Mouse (Mus musculus): Measurements from ENCODE around the gene Ppm1l. TPM values are rescaled to one million over a fixed set of nuclear protein-coding genes. Genes with fewer than 3 reads are reported as not detected.

Gene Ppm1l
- total and polyA plus RNA-seq, 3 experiments: not detected

DNA sequence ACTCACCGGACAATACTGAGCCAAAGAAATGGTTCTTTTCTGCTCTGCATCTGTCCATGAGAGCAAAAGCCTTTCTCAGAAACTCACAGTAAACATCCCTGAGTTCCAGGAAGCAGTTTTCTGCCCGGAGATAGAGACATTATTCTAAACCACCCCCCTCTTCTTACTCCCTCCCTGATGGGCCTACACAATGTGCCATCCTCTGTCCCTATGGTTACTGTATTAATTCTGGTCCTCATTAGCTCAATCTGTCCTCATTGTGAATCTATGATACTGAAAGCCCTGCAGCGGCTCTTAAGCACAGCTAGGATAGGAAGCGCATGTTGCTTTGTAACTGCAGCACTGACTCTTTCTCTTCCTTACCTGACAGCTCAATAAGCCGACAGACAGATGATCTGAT lies 228.4 kb downstream of the Ppm1l start:
- Histone ChIP-seq H3K36me3 (ENCODE audit: control insufficient read depth in 1 of 2, insufficient read depth in 2 of 2, low read length in 2 of 2) (no peaks in the 10 kb centered on the region), H3K9ac (ENCODE audit: control insufficient read depth, low read depth, low read length, poor library complexity, severe bottlenecking) (no peak overlapping the region), H3K9me3 (replicated peaks; ENCODE audit: insufficient read depth, low read length) (no peaks in the 10 kb centered on the region), H3K27me3 (ENCODE audit: control insufficient read depth in 1 of 2, insufficient read depth in 2 of 2, low read length in 2 of 2) (no peaks in the 10 kb centered on the region), H3K79me2 (ENCODE audit: control insufficient read depth, insufficient read depth, low read length, poor library complexity) (no peaks in the 10 kb centered on the region), H3K4me1 (ENCODE audit: control insufficient read depth in 1 of 2, insufficient read depth in 2 of 2, low read length in 2 of 2) (no peaks in the 10 kb centered on the region), H3K4me3 (ENCODE audit: control insufficient read depth in 1 of 2, insufficient read depth in 1 of 2, low read depth in 2 of 2, low read length in 2 of 2) (no peak overlapping the region), H3K27ac (ENCODE audit: control insufficient read depth, low read depth, low read length) (no peak overlapping the region)
- TF ChIP-seq KAT2A (conservative IDR thresholded peaks at IDR 0.05; ENCODE audit: low read depth, low read length) (no peak), GATA1 (IDR thresholded peaks at IDR 0.05; ENCODE audit: low read depth, low read length) (no peak), RAD21 (IDR thresholded peaks at IDR 0.05; ENCODE audit: low read depth, low read length) (no peak), UBTF (IDR thresholded peaks at IDR 0.05; ENCODE audit: borderline replicate concordance, insufficient read depth, low read depth, low read length) (no peak), SMC3 (IDR thresholded peaks at IDR 0.05; ENCODE audit: low read depth, low read length) (no peak), MYB (IDR thresholded peaks at IDR 0.05; ENCODE audit: low read depth, low read length) (no peak), MAZ (IDR thresholded peaks at IDR 0.05; ENCODE audit: low read depth, low read length) (no peak), GABPA (IDR thresholded peaks at IDR 0.05; ENCODE audit: low read depth, low read length) (no peak), ELF1 (IDR thresholded peaks at IDR 0.05; ENCODE audit: low read depth, low read length) (no peak), MYC (IDR thresholded peaks at IDR 0.05; ENCODE audit: low read depth, low read length) (no peak), HCFC1 (IDR thresholded peaks at IDR 0.05; ENCODE audit: low read depth, low read length) (no peak), NELFE (IDR thresholded peaks at IDR 0.05; ENCODE audit: low read depth, low read length) (no peak), NRF1 (IDR thresholded peaks at IDR 0.05; ENCODE audit: insufficient read depth, low read depth, low read length, poor library complexity, severe bottlenecking) (no peak), USF1 (IDR thresholded peaks at IDR 0.05; ENCODE audit: low read depth, low read length) (no peak), ETS1 (IDR thresholded peaks at IDR 0.05; ENCODE audit: low read depth, low read length) (no peak), E2F4 (IDR thresholded peaks at IDR 0.05; ENCODE audit: borderline replicate concordance, low read depth, low read length) (no peak), TBP (IDR thresholded peaks at IDR 0.05; ENCODE audit: low read depth, low read length) (no peak)
- no peak for DNase-seq (ENCODE audit: low read depth, low spot score)

DNA sequence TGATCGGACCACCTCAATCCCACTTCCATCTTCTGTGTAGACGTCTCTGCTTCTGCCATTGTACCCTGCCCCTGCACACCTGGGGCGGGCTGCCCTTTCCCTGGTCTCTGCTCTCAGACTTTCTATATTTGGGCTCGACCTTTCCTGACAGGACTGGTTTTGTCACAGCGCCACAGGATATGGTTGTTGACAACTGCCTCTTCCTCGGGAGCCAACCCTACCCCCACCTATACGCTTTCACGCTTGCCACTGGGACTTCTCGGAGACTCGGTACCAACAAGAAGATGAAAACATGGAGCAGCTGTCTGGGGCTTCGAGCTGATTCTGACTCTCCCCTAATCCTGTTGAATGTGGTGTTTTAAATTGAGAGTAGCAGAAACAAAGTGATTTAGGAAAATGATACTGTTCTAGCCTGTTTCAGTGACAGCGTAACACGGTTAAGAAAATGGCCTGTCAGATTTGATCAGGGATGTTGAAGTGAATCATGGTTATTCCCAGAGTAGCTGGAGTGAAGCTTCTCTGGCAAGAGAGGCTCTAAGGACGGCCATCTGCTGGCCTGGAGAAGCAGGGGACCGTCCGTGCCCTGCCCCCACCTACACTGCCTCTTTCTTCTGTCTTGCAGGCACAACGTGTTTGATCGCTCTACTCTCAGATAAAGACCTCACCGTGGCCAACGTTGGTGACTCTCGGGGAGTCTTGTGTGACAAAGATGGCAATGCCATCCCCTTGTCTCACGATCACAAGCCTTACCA lies 232.2 kb downstream of the Ppm1l start:
- no peak overlapping the region for H3K4me3 ChIP-seq (ENCODE audit: control insufficient read depth in 1 of 2, insufficient read depth in 1 of 2, low read depth in 2 of 2, low read length in 2 of 2)
- no peaks in the 10 kb centered on the region; a peak in 1 of 4 replicates for H3K27me3 ChIP-seq (ENCODE audit: control insufficient read depth in 1 of 2, insufficient read depth in 2 of 2, low read length in 2 of 2)
- no peaks in the 10 kb centered on the region for H3K36me3 ChIP-seq (ENCODE audit: control insufficient read depth in 1 of 2, insufficient read depth in 2 of 2, low read length in 2 of 2)
- no peaks in the 10 kb centered on the region for H3K79me2 ChIP-seq (ENCODE audit: control insufficient read depth, insufficient read depth, low read length, poor library complexity)
- no peaks in the 10 kb centered on the region for H3K9me3 ChIP-seq (replicated peaks; ENCODE audit: insufficient read depth, low read length)
- no peaks in the 10 kb centered on the region for H3K4me1 ChIP-seq (ENCODE audit: control insufficient read depth in 1 of 2, insufficient read depth in 2 of 2, low read length in 2 of 2)
- TF ChIP-seq CTCF (IDR thresholded peaks at IDR 0.05 in 2 of 3, conservative IDR thresholded peaks at IDR 0.05 in 1 of 3; ENCODE audit: control insufficient read depth in 1 of 3, insufficient read depth in 1 of 3, low read depth in 2 of 3, low read length in 3 of 3, poor library complexity in 1 of 3, severe bottlenecking in 1 of 3) (no peak), CHD2 (IDR thresholded peaks at IDR 0.05; ENCODE audit: low read length) (no peak), NELFE (IDR thresholded peaks at IDR 0.05; ENCODE audit: low read depth, low read length) (no peak), KAT2A (conservative IDR thresholded peaks at IDR 0.05; ENCODE audit: low read depth, low read length) (no peak)
- no peak overlapping the region for H3K27ac ChIP-seq (ENCODE audit: control insufficient read depth, low read depth, low read length)
- no peak for DNase-seq (ENCODE audit: low read depth, low spot score)
- H3K9ac ChIP-seq (ENCODE audit: control insufficient read depth, low read depth, low read length, poor library complexity, severe bottlenecking): no peak overlapping the region
